Mouse (Mus musculus) thymus, adult 2 months (tissue): Measurements from ENCODE around the gene Col6a4. TPM values are rescaled to one million over a fixed set of nuclear protein-coding genes. Genes with fewer than 3 reads are reported as not detected.

ENCODE experiments used
- DNase-seq: peaks from one replicate; pipeline ENCODE4 v3.0.0; 2021
- H3K27ac ChIP-seq: fragments of 200-500 bp; 2 replicates; pipeline ENCODE4 v1.5.1; 2012; ENCODE audit warnings: low read length, control low read depth; ENCODE audit not compliant: control insufficient read depth, insufficient read depth
- H3K27me3 ChIP-seq: fragments of 200-500 bp; 2 replicates; pipeline ENCODE4 v1.6.1; 2012; ENCODE audit warnings: mild to moderate bottlenecking, low read length, moderate library complexity, mixed read lengths; ENCODE audit not compliant: control insufficient read depth, insufficient read depth
- H3K36me3 ChIP-seq: fragments of 200-500 bp; 2 replicates; pipeline ENCODE4 v1.6.1; 2012; ENCODE audit warnings: mild to moderate bottlenecking, low read length, moderate library complexity; ENCODE audit not compliant: control insufficient read depth, insufficient read depth
- H3K4me1 ChIP-seq: fragments of 200-500 bp; replicated peaks from 2 replicates; pipeline ENCODE4 v1.6.1; 2012; ENCODE audit warnings: low read length; ENCODE audit not compliant: control insufficient read depth, insufficient read depth
- H3K4me3 ChIP-seq: fragments of 200-500 bp; 2 replicates; pipeline ENCODE4 v1.5.1; 2012; ENCODE audit warnings: mild to moderate bottlenecking, low read length, control low read depth, moderate library complexity; ENCODE audit not compliant: control insufficient read depth, insufficient read depth
- CTCF ChIP-seq: fragments of 200-500 bp; IDR thresholded peaks from 2 replicates; pipeline ENCODE4 v1.5.1; 2012; ENCODE audit warnings: mild to moderate bottlenecking, control low read depth, low read length, moderate library complexity, borderline replicate concordance; ENCODE audit not compliant: control insufficient read depth, poor library complexity, insufficient read depth; ENCODE audit errors: extremely low read depth
- POLR2A ChIP-seq: fragments of 200-500 bp; IDR thresholded peaks from 2 replicates; pipeline ENCODE4 v1.6.1; 2012; ENCODE audit warnings: mild to moderate bottlenecking, low read length, control low read depth, moderate library complexity; ENCODE audit not compliant: control insufficient read depth, poor library complexity, insufficient read depth; ENCODE audit errors: extremely low read depth
- WGBS: fragments of 180-500 bp; shearing (Covaris S2); methylation state at CpG from one replicate; pipeline ENCODE4 v1.1.7; 2018; 5-methylcytosine and 5-hydroxymethylcytosine counted together
- polyA plus RNA-seq: library from polyadenylated mRNA; depleted of rRNA; stranded (reverse); fragments of >200 nt; gene quantifications from 2 replicates; pipeline ENCODE4 v1.2.3, GENCODE M21; 2012

Col6a4 gene
- polyA plus RNA-seq, 1 experiment, result 3.2 TPM

DNA sequence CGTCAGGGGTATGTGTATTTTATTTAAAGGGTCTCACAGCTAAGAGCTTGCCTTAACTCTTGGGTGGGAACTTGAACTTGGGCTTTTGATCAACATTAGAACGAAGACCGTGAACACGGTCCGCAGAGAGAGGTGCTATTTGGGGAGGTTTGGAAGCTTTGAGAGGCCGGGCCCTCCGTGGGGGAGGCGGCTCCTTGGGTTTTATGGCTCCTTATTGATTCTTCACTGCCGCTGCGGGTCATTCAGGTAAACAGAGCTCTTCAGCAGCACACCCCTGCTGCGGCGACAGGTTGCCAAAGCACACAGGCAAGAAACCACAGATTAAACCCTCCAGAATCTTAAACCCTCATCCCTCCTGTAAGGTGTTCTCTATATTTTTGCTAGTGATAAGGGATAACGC is 119.7 kb downstream of the Col6a4 start:
- no peak overlapping the region for H3K27ac ChIP-seq
- H3K4me1 ChIP-seq, result no peaks in the 10 kb centered on the region
- no peak overlapping the region for H3K4me3 ChIP-seq
- H3K27me3 ChIP-seq, result no peaks in the 10 kb centered on the region
- TF ChIP-seq CTCF (no peak), POLR2A (no peak)
- 40% methylated on average over 13 of the region's 13 CpGs for WGBS
- no peaks in the 10 kb centered on the region for H3K36me3 ChIP-seq
- no peak for DNase-seq

DNA sequence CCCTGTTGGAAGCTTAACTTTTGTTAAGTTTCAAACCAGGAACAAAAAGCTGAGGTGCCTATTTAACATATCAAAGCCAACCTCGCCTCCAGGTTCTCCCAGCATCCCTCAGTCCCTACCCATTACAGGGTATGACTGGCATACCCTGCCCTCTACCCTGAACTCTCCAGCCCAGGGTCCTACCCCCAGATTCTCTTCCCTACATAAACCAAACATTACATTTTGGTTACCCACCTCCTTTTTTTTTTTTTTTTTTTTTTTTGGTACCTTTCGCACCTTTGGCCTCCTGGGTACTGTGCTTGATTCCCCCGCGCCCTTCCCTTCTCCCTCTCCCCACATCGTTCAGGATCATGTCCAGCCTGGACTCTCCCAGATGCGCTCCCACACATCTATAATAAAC is 120.3 kb downstream of the Col6a4 start:
- no peak overlapping the region for H3K27ac ChIP-seq
- 78% methylated on average over 6 of the region's 6 CpGs for WGBS
- no peaks in the 10 kb centered on the region for H3K27me3 ChIP-seq
- no peak for TF ChIP-seq POLR2A
- TF ChIP-seq CTCF, result no peak
- H3K4me3 ChIP-seq, result no peak overlapping the region
- H3K4me1 ChIP-seq, result no peaks in the 10 kb centered on the region
- no peak for DNase-seq
- H3K36me3 ChIP-seq, result no peaks in the 10 kb centered on the region

DNA sequence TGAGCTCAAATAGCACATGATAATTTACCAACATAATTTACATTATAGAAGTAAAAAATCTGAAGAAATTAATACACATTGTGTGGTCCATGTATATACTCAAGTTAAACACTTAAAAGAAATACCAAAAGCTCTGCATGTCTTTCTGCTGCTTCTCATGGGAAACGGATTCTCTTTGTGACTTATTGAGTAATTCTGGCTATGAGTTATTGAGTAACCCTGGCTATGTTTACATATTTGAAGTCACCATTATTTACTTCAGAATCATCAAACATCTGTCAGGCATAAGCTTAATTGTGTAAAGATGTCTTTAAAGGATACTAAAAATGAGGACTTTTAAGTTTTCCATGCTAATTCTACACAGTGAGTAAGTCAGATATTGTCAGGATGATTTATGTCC is 122.8 kb downstream of the Col6a4 start:
- WGBS, result 95% methylated on average over 1 of the region's 1 CpGs
- H3K36me3 ChIP-seq, result no peaks in the 10 kb centered on the region
- DNase-seq, result no peak
- no peaks in the 10 kb centered on the region for H3K4me1 ChIP-seq
- H3K27ac ChIP-seq, result no peak overlapping the region
- H3K4me3 ChIP-seq, result no peak overlapping the region
- no peaks in the 10 kb centered on the region for H3K27me3 ChIP-seq
- TF ChIP-seq CTCF (no peak), POLR2A (no peak)

DNA sequence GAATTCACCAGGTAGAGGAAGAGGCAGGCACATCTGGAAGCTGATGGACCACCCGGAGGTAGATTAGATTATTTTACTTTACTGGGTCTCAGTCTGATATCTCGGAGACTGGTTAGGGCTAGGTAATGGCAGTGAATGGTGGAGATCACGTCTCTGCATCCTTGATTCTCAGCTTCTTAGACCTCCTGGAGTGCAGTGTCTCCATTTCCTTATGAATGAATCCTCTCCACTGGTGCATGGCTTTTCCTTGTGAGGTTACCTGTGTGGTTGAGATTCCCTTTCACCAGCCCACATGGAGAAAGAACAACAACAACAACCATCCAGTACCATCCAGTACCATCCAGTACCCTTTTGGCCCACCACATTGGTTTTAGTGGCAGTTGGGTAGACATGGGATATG is 124.6 kb downstream of the Col6a4 start:
- 99% methylated on average over 3 of the region's 3 CpGs for WGBS
- Histone ChIP-seq H3K4me3 (no peak overlapping the region), H3K27me3 (no peaks in the 10 kb centered on the region), H3K27ac (no peak overlapping the region), H3K4me1 (no peaks in the 10 kb centered on the region), H3K36me3 (no peaks in the 10 kb centered on the region)
- DNase-seq, result no peak
- TF ChIP-seq POLR2A (no peak), CTCF (no peak)

DNA sequence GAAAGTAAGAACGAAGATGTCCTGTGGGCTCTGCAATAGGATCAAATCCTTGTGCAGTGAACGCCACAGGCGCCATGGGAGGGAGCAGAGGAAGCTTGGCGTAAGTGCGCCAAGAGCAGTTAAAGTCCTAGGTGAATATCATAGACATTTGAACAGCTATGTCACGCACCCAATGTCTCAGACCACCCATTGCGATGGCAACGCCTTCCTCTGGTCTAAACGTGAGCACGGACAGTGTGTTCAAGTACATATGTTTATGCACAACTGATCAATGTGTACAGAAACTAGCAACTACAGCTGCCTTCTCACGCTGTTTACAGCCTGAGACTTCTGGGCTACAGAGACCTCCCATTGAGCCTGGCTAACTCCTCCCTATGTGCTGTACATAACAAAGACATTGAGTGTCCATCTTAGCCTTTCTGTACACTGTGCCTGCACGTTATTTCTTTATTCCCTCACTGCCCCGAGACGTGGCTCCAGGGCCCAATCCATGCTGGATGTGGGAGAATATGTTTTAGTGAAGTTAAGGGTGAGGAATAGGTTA is 125.2 kb downstream of the Col6a4 start:
- H3K4me1 ChIP-seq, result no peaks in the 10 kb centered on the region
- TF ChIP-seq POLR2A (no peak), CTCF (no peak)
- no peak overlapping the region for H3K4me3 ChIP-seq
- DNase-seq, result no peak
- H3K27ac ChIP-seq, result no peak overlapping the region
- H3K36me3 ChIP-seq, result no peaks in the 10 kb centered on the region
- H3K27me3 ChIP-seq, result no peaks in the 10 kb centered on the region
- WGBS, result 94% methylated on average over 14 of the region's 14 CpGs

DNA sequence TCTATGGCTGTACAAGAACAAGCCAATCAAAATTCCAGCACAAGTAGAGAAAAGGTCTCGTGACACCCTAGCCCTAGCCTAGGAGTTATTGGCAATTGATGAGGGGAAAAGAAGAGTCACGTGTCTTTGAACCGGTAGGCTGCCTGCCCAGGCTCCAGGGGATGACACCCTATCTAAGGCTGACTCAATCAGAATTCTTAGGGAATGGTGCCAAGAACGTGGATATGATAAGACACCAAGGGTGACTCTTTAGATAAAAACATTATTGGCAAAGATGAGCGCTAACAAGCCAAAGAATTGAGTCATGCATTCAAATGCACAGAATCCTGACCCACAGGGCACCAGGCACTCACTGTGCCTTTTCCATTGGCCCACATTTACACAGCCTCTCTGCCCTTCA is 125.7 kb downstream of the Col6a4 start:
- Histone ChIP-seq H3K4me1 (no peaks in the 10 kb centered on the region), H3K27me3 (no peaks in the 10 kb centered on the region), H3K27ac (no peak overlapping the region), H3K4me3 (no peak overlapping the region), H3K36me3 (no peaks in the 10 kb centered on the region)
- 89% methylated on average over 5 of the region's 5 CpGs for WGBS
- TF ChIP-seq POLR2A (no peak), CTCF (no peak)
- DNase-seq, result no peak

DNA sequence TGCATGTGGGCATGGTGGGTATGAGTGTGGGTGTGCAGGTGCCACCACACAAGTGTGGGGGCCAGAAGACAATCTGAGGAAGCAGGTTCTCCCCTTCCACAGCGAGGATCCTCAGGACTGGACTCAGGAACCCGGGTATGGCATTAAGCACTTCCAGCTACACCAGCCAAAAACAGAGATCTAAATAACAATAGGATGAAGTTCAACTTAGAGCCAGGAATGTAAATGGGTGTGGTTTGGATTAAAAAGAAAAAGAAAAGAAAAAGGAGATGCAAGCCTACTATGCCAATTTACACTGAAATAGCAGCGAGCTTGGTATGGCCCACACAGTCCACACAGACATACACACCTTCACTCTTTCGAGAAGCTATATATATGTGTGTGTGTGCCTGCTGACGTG is 128.6 kb downstream of the Col6a4 start:
- no peaks in the 10 kb centered on the region for H3K4me1 ChIP-seq
- TF ChIP-seq CTCF (no peak), POLR2A (no peak)
- 80% methylated on average over 5 of the region's 5 CpGs for WGBS
- H3K4me3 ChIP-seq, result no peak overlapping the region
- no peaks in the 10 kb centered on the region for H3K27me3 ChIP-seq
- H3K27ac ChIP-seq, result no peak overlapping the region
- no peaks in the 10 kb centered on the region for H3K36me3 ChIP-seq
- no peak for DNase-seq
